Mouse (Mus musculus) frontal cortex, postnatal 36 days (tissue): ENCODE measurements around the gene Zfp637.
"Not testable (repeated sequence)": the region's sequence is repeated elsewhere in the genome, so short reads cannot be mapped to it uniquely, and the experiment has no call there.

ENCODE experiments used
- DNase-seq, 2 experiments: peaks; one replicate each; pipeline ENCODE4 v3.0.0; 2022; ENCODE audit warnings: low spot score in 2 of 2

The Zfp637 gene

GRCm38 (mm10) chr6:117840686-117841510 is at the start of gene Zfp637:
Gene Zfp637 (plus strand): TSS chr6:117841180.
- peak; percentile 91 to 95 for DNase-seq

- no peak for DNase-seq
These were observed 45.7 kb upstream of the Zfp637 start for GRCm38 (mm10) chr6:117795251-117795650.

- DNase-seq: peak; percentile 34 to 64
These were observed 40.2 kb upstream of the Zfp637 start for GRCm38 (mm10) chr6:117800824-117801223.

GRCm38 (mm10) chr6:117801801-117802200 is 39.2 kb upstream of the Zfp637 start:
- DNase-seq: no peak

- DNase-seq: no peak
These were observed 33.2 kb upstream of the Zfp637 start for GRCm38 (mm10) chr6:117807756-117808155.

- no peak for DNase-seq
These were observed 31.2 kb upstream of the Zfp637 start for GRCm38 (mm10) chr6:117809816-117810215.

GRCm38 (mm10) chr6:117810717-117811116 is 30.3 kb upstream of the Zfp637 start:
- DNase-seq: no peak

GRCm38 (mm10) chr6:117811256-117811655 is 29.7 kb upstream of the Zfp637 start:
- no peak for DNase-seq

GRCm38 (mm10) chr6:117814681-117815080 is 26.3 kb upstream of the Zfp637 start:
- no peak for DNase-seq

GRCm38 (mm10) chr6:117817108-117817541 is 23.9 kb upstream of the Zfp637 start:
- no peak for DNase-seq

GRCm38 (mm10) chr6:117820327-117820726 is 20.7 kb upstream of the Zfp637 start:
- DNase-seq: no peak

- peak; percentile 47 to 62 for DNase-seq
These were observed 15.6 kb upstream of the Zfp637 start for GRCm38 (mm10) chr6:117825369-117825768.

- DNase-seq: peak; percentile 63 to 68
These were observed 12.7 kb upstream of the Zfp637 start for GRCm38 (mm10) chr6:117828273-117828672.

GRCm38 (mm10) chr6:117841511-117841955 is 553 bp downstream of the Zfp637 start:
- no peak for DNase-seq

- no peak for DNase-seq
These were observed 3.6 kb downstream of the Zfp637 start for GRCm38 (mm10) chr6:117844597-117844996.

GRCm38 (mm10) chr6:117846671-117847070 is 5.7 kb downstream of the Zfp637 start:
- not testable (repeated sequence) for DNase-seq

- DNase-seq: no peak
These were observed 6.8 kb downstream of the Zfp637 start for GRCm38 (mm10) chr6:117847772-117848171.

GRCm38 (mm10) chr6:117848577-117848976 is 7.6 kb downstream of the Zfp637 start:
- no peak for DNase-seq

- DNase-seq: no peak
These were observed 10.8 kb downstream of the Zfp637 start for GRCm38 (mm10) chr6:117851747-117852146.

- DNase-seq: no peak
These were observed 17.0 kb downstream of the Zfp637 start for GRCm38 (mm10) chr6:117857990-117858389.

GRCm38 (mm10) chr6:117861848-117862247 is 20.9 kb downstream of the Zfp637 start, which contains the start of gene Zfp239:
Gene Zfp239 (plus strand): TSS chr6:117862100.
- DNase-seq: no peak

- DNase-seq: no peak
These were observed 21.5 kb downstream of the Zfp637 start for GRCm38 (mm10) chr6:117862465-117862864.

GRCm38 (mm10) chr6:117862899-117863620 is 22.1 kb downstream of the Zfp637 start:
- peak; percentile 49 to 74 for DNase-seq
